Mouse (Mus musculus) erythroblast, adult 5-6 weeks (primary cell): ENCODE data around the gene Tbc1d30. TPM values are rescaled to one million over a fixed set of nuclear protein-coding genes. Genes with fewer than 3 reads are reported as not detected.

ENCODE experiments used
- ATAC-seq: replicated peaks from 2 replicates; pipeline ENCODE4 v1.8.0; 2016; ENCODE audit warnings: moderate number of reproducible peaks, mild to moderate bottlenecking, moderate TSS enrichment, inconsistent platforms; ENCODE audit not compliant: poor library complexity, low FRiP score, severe bottlenecking
- total RNA-seq, 2 experiments: library from RNA; stranded (forward) in 1 of 2; stranded (reverse) in 1 of 2; fragments of 150-400 nt in 1 of 2; fragments of 200-764, 138-1000 nt in 1 of 2; gene quantifications; 2 replicates each; pipeline versions ENCODE4 v1.2.3 to v1.2.4; 2015 to 2017; ENCODE audit warnings: low replicate concordance in 2 of 2

The Tbc1d30 gene
- total RNA-seq, 2 experiments from 2014 or later: 0.60 TPM; not detected in 1

- ATAC-seq: no peak
Measured at GRCm38 (mm10) chr10:121316361-121316760, 34.7 kb downstream of the Tbc1d30 start.

- ATAC-seq: no peak
Measured at GRCm38 (mm10) chr10:121315321-121316283, 35.5 kb downstream of the Tbc1d30 start.

- no peak for ATAC-seq
Measured at GRCm38 (mm10) chr10:121314186-121314585, 36.9 kb downstream of the Tbc1d30 start.

- no peak for ATAC-seq
Measured at GRCm38 (mm10) chr10:121313049-121313448, 38.0 kb downstream of the Tbc1d30 start.

- no peak for ATAC-seq
Measured at GRCm38 (mm10) chr10:121310511-121311221, 40.4 kb downstream of the Tbc1d30 start.

- ATAC-seq: no peak
Measured at GRCm38 (mm10) chr10:121309801-121310510, 41.1 kb downstream of the Tbc1d30 start.

- no peak for ATAC-seq
Measured at GRCm38 (mm10) chr10:121309123-121309655, 41.9 kb downstream of the Tbc1d30 start.

GRCm38 (mm10) chr10:121305441-121305840 is 45.6 kb downstream of the Tbc1d30 start:
- no peak for ATAC-seq

GRCm38 (mm10) chr10:121303559-121303958 is 47.5 kb downstream of the Tbc1d30 start:
- no peak for ATAC-seq

- ATAC-seq: no peak
Measured at GRCm38 (mm10) chr10:121301868-121302267, 49.2 kb downstream of the Tbc1d30 start.

- ATAC-seq: no peak
Measured at GRCm38 (mm10) chr10:121300659-121301058, 50.4 kb downstream of the Tbc1d30 start.

- no peak for ATAC-seq
Measured at GRCm38 (mm10) chr10:121297054-121297701, 53.9 kb downstream of the Tbc1d30 start.

- no peak for ATAC-seq
Measured at GRCm38 (mm10) chr10:121294471-121294870, 56.6 kb downstream of the Tbc1d30 start.

GRCm38 (mm10) chr10:121293829-121294228 is 57.2 kb downstream of the Tbc1d30 start:
- no peak for ATAC-seq

GRCm38 (mm10) chr10:121291272-121291917 is 59.7 kb downstream of the Tbc1d30 start:
- ATAC-seq: no peak

- ATAC-seq: no peak
Measured at GRCm38 (mm10) chr10:121290682-121291078, 60.4 kb downstream of the Tbc1d30 start.

GRCm38 (mm10) chr10:121289970-121290681 is 61.0 kb downstream of the Tbc1d30 start:
- ATAC-seq: no peak

- no peak for ATAC-seq
Measured at GRCm38 (mm10) chr10:121282926-121283325, 68.2 kb downstream of the Tbc1d30 start.
